Mouse (Mus musculus): ENCODE data around the gene Kif12.

Kif12 gene

GRCm38 (mm10) chr4:63158961-63159592 lies 12.9 kb downstream of the Kif12 start:
- DNase-seq (ENCODE audit: low spot score): peak; percentile 89

DNA sequence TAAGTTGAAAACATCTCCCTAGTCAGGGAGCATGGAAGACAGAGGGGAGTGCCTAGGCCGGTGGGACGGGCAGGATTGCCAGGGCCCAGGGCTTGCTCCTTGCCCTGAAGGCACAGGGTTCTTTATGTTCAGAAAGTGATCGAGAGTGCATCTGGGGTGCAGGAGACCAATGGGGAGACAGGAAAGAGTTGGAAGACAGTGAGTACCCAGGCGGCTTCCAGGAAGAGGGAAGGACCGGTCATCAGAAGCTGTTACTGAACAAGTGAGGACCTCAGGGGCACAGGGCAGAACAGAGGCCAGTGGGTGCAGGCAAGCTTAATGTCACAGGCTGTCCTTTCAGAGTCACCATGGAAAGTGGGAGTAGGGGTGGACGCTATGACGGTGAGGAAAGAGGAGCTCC lies 13.7 kb downstream of the Kif12 start:
- no peak for DNase-seq (ENCODE audit: low spot score)

DNA sequence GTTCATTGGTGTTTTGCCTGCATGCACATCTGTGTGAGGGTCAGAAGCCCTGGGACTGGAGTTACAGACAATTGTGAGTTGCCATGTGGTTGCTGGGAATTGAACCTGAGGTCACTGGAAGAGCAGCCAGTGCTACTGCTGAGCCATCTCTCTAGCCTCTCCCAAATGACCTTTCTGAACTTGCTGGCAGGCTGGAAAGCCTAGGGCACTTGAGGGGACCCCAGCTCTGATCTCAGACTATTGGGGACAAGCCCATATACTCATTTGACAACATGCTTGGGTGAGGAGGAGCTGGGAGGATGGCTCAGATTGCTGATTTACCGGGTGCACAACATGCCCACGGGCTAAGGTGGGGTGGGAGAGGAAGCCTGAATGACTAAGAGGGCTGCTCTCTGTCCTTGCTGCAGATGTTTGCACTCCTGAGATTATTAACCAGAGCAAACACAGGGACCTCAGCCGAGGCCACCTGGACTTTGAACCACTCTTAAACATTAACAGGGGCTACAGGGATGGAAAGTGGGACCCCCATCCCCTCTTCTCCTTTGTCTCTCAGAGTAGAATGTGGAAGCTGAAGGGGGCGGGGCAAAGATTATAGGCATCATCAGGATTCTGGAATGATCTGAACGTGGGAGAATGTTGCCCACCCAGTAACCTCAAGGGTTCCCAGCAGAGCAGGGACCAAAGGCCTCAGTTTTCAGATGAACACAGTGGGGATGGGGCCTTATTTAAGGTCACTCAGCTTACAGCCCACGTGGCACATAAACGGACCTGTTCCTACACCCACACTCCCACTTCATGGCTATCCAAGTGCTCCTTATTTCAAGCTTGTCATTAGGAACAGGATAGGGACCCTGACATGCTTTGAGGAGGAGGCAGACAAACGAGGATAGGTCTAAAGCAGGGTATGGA lies 15.0 kb downstream of the Kif12 start:
- DNase-seq (ENCODE audit: low spot score): peak; percentile 27

DNA sequence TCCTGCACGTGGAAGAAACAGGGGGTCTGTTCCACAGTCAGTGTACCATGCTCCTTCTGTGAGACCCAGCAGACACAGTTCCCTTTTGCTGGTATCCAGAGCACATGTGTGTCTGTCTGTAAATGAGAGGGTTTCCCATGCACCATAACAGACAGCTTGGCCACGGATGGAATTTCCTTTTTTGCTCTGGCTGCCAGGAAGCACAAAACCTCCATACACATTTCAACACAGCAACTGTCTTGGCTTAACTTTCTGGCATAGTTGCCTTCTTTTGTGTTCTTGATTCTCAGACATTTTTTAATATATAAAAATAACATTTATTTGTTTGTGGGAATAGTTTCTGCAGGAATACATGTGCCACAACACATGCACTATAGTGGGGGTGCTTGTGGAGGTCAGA lies 16.3 kb downstream of the Kif12 start:
- DNase-seq (ENCODE audit: low spot score): no peak

DNA sequence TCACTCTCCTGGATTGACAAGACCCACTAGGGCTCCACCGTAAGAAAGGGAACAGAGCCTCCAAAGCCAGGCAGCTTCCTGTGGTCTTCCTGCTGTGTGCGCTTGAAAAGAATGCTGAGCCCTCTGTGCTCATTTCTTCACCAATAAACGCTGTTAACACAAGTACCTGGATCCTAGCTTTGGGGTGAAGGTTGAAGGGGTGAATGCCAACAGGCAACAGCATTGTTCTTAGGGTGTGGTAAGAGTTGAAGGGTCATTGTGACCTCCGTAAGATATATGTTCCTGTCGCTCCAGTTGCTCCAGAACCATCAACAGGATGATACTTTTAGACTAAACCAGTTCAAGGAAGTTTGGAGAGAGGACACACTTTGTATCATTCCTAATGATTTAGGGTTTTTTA lies 17.2 kb downstream of the Kif12 start, which contains the start of gene Ambp:
Gene Ambp (minus strand): TSS at position 101 of the 400 bp plus-strand sequence.
- no peak for DNase-seq (ENCODE audit: low spot score)

DNA sequence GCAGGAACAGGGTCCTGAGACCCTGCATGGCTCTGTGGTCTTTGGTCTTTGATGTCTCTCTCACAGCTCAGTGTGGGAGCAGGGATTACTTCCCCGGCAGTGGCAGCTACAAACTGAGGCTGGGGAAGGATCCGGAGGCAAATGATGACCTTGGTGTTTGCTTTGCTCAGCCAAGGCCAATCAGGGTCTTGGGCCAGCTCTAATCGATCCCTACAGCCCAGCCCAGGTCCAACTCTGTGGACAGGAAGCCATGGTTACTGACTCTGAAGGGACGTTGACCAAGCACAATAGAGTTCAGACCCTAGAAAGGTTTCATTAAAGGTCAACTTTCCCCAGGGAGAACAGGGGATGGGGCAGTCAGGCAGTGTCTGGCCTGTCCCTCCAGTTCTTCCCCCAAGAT lies 17.9 kb downstream of the Kif12 start:
- DNase-seq (ENCODE audit: low spot score): no peak

DNA sequence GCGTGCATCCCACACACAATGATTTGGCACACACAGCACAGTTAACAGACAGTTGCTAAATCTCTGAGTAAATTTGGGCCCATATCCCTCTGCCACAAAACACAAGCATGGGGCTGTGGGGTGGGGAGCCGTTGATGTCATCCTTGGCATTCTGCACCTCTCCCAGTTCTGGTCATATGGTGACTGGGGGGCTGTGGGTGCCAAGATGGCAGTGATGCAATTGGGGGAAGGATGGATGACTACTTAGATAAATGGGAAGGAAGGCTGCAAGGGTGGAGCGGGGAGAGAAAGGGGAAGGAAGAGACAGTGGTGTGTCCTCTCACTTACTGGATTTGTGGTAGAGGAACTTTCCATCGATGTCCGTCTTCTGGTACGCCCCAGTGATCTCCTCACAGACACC lies 20.8 kb downstream of the Kif12 start:
- DNase-seq (ENCODE audit: low spot score): no peak

GRCm38 (mm10) chr4:63147268-63147667 lies 24.7 kb downstream of the Kif12 start:
- no peak for DNase-seq (ENCODE audit: low spot score)

GRCm38 (mm10) chr4:63129891-63130624 lies 41.9 kb downstream of the Kif12 start:
- DNase-seq (ENCODE audit: low spot score): no peak

DNA sequence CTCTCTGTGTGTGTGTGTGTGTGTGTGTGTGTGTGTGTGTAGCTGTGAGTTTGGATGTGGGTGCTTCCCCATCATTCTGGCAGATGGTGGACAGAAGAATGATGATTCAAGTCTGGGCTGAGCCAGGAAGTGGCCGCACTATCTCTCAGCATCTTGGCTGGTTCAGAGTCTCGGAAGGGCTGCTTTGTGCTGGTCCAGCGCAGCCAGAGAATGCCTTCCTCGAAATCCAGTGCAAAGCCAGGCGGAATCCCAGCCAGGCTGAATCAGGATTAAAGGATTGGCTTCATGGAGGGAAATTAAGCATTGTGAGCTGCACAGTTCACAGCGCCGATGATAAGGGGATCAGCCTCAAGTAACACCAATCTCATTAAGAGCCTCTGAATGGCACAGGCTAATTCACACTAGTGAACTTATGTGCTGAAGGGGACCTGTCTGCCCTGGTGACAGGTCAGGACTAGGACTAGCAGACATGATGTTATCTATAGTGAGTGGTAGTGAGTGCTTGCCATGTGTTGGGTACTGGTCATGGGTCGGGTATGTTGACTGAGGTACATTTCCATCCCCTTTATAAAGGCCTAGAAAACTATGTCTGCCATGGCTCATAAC lies 47.0 kb downstream of the Kif12 start:
- no peak for DNase-seq (ENCODE audit: low spot score)

GRCm38 (mm10) chr4:63118639-63119437 lies 53.1 kb downstream of the Kif12 start:
- DNase-seq (ENCODE audit: low spot score): peak; percentile 79

Data from urinary bladder, postnatal 14 days (tissue).